Mouse (Mus musculus) hindbrain, embryonic 16.5 days (tissue): ENCODE results near the gene Pcid2. TPM values are rescaled to one million over a fixed set of nuclear protein-coding genes. Genes with fewer than 3 reads are reported as not detected.

Source experiments
- ATAC-seq: fragments of 200-750 bp; cut with Nextera tagmentation; 2 replicates; pipeline ENCODE4 v1.8.0; 2017; ENCODE audit warnings: moderate TSS enrichment, moderate library complexity
- H3K27ac ChIP-seq: fragments of 300-500 bp; sonication (generic); 2 replicates; pipeline ENCODE4 v1.5.1; 2014; ENCODE audit warnings: low read depth, mild to moderate bottlenecking, control low read depth, low read length, moderate library complexity
- H3K27me3 ChIP-seq: fragments of 300-500 bp; sonication (generic); replicated peaks from 2 replicates; pipeline ENCODE4 v1.6.1; 2014; ENCODE audit warnings: low read length; ENCODE audit not compliant: control insufficient read depth, insufficient read depth
- H3K36me3 ChIP-seq: fragments of 300-500 bp; sonication (generic); 2 replicates; pipeline ENCODE4 v1.6.1; 2014; ENCODE audit warnings: mild to moderate bottlenecking, low read length, moderate library complexity, mixed read lengths; ENCODE audit not compliant: control insufficient read depth, insufficient read depth
- H3K4me1 ChIP-seq: fragments of 300-500 bp; sonication (generic); 2 replicates; pipeline ENCODE4 v1.6.1; 2014; ENCODE audit warnings: low read depth, low read length; ENCODE audit not compliant: control insufficient read depth, insufficient read depth
- H3K4me2 ChIP-seq: fragments of 300-500 bp; sonication (generic); 2 replicates; pipeline ENCODE4 v1.6.1; 2014; ENCODE audit warnings: mild to moderate bottlenecking, low read length, control low read depth, moderate library complexity
- H3K4me3 ChIP-seq: fragments of 300-500 bp; sonication (generic); 2 replicates; pipeline ENCODE4 v1.5.1; 2014; ENCODE audit warnings: mild to moderate bottlenecking, low read length, control low read depth, moderate library complexity
- H3K9ac ChIP-seq: fragments of 300-500 bp; sonication (generic); 2 replicates; pipeline ENCODE4 v1.6.1; 2014; ENCODE audit warnings: low read depth, mild to moderate bottlenecking, control low read depth, low read length, moderate library complexity
- H3K9me3 ChIP-seq: fragments of 300-500 bp; sonication (generic); 2 replicates; pipeline ENCODE4 v1.6.1; 2014; ENCODE audit warnings: mild to moderate bottlenecking, low read length, moderate library complexity; ENCODE audit not compliant: control insufficient read depth
- whole genome bisulfite sequencing: fragments of 180-500 bp; shearing (Covaris S2); extraction: QIAGEN DNeasy Blood & Tissue Kit; methylation state at CpG from one replicate; pipeline ENCODE4 v1.1.7; 2014; 5-methylcytosine and 5-hydroxymethylcytosine counted together
- polyA plus RNA-seq: library from polyadenylated mRNA; unstranded; fragments of >200 nt; fragmentation: Nextera tagmentation; extraction: Ambion mirVana; gene quantifications from 2 replicates; pipeline ENCODE4 v1.2.1, GENCODE M21; 2015

Pcid2 gene
- polyA plus RNA-seq, 1 experiment from 2014 or later, result 36.8 TPM

- Histone ChIP-seq H3K27ac (no peak overlapping the region), H3K9ac (no peak overlapping the region), H3K4me1 (no peaks in the 10 kb centered on the region), H3K4me3 (no peak overlapping the region), H3K4me2 (no peak overlapping the region), H3K9me3 (no peaks in the 10 kb centered on the region), H3K36me3 (peaks cover 23% of the 10 kb centered on the region), H3K27me3 (no peaks in the 10 kb centered on the region)
- no peak for ATAC-seq
- WGBS, result 95% methylated on average over 8 of the region's 8 CpGs
Measured at GRCm38 (mm10) chr8:13124897-13125296, 19.6 kb upstream of the Pcid2 start.

- Histone ChIP-seq H3K4me3 (no peak overlapping the region), H3K36me3 (peaks cover 11% of the 10 kb centered on the region)
- 94% methylated on average over 7 of the region's 7 CpGs for WGBS
Measured at GRCm38 (mm10) chr8:13122887-13123421, 17.7 kb upstream of the Pcid2 start.

GRCm38 (mm10) chr8:13120882-13121665 is 15.8 kb upstream of the Pcid2 start:
- no peak overlapping the region for H3K27ac ChIP-seq
- 88% methylated on average over 7 of the region's 7 CpGs for WGBS
- no peak for ATAC-seq
- H3K9ac ChIP-seq, result no peak overlapping the region
- H3K9me3 ChIP-seq, result no peaks in the 10 kb centered on the region
- H3K4me3 ChIP-seq, result no peak overlapping the region
- no peak overlapping the region for H3K4me2 ChIP-seq
- H3K27me3 ChIP-seq, result no peaks in the 10 kb centered on the region
- H3K4me1 ChIP-seq, result no peaks in the 10 kb centered on the region
- peaks cover 9% of the 10 kb centered on the region for H3K36me3 ChIP-seq

More at GRCm38 (mm10) chr8:13122887-13123421, 17.7 kb upstream of the Pcid2 start:
- ATAC-seq, result no peak
- Histone ChIP-seq H3K4me2 (no peak overlapping the region), H3K9ac (no peak overlapping the region), H3K4me1 (no peaks in the 10 kb centered on the region), H3K27ac (no peak overlapping the region), H3K27me3 (no peaks in the 10 kb centered on the region), H3K9me3 (no peaks in the 10 kb centered on the region)

DNA sequence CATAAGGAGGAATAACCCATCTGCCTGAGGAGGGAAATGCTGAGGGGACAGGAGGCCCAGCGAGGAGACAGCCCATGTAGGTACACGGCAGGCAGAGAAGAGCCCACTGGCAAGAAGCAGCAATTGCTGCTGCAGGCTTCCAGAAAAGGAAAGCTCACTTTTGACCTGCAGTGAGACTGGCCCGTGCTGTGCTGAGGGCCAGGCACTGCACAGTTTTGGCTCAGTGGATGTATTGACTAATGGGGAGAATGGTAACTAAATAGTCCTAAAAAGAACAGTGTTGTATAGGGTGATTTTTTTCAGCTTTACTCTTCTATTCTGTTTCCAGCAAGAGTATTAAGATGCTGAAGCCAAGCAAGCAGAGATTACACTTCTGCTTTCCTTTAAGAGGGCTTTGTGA is 13.3 kb upstream of the Pcid2 start:
- Histone ChIP-seq H3K27me3 (no peaks in the 10 kb centered on the region), H3K9me3 (no peaks in the 10 kb centered on the region), H3K4me1 (no peaks in the 10 kb centered on the region), H3K4me2 (no peak overlapping the region), H3K27ac (no peak overlapping the region), H3K9ac (no peak overlapping the region), H3K36me3 (peaks cover 9% of the 10 kb centered on the region), H3K4me3 (no peak overlapping the region)
- ATAC-seq, result no peak
- WGBS, result 92% methylated on average over 3 of the region's 3 CpGs

- WGBS, result 88% methylated on average over 2 of the region's 2 CpGs
Measured at GRCm38 (mm10) chr8:13117096-13117495, 11.8 kb upstream of the Pcid2 start.

GRCm38 (mm10) chr8:13113232-13113631 is 8.0 kb upstream of the Pcid2 start:
- H3K9ac ChIP-seq, result no peak overlapping the region
- H3K9me3 ChIP-seq, result no peaks in the 10 kb centered on the region
- no peaks in the 10 kb centered on the region; the same call in 1 of the 2 replicates for H3K4me1 ChIP-seq
- 97% methylated on average over 4 of the region's 4 CpGs for WGBS
- no peaks in the 10 kb centered on the region for H3K27me3 ChIP-seq
- H3K36me3 ChIP-seq, result peaks cover 3% of the 10 kb centered on the region; the same call in 1 of the 2 replicates
- H3K27ac ChIP-seq, result no peak overlapping the region
- ATAC-seq, result no peak
- no peak overlapping the region for H3K4me2 ChIP-seq
- H3K4me3 ChIP-seq, result no peak overlapping the region

More at GRCm38 (mm10) chr8:13117096-13117495, 11.8 kb upstream of the Pcid2 start:
- no peaks in the 10 kb centered on the region for H3K4me1 ChIP-seq
- H3K9me3 ChIP-seq, result no peaks in the 10 kb centered on the region
- no peak overlapping the region for H3K4me3 ChIP-seq
- no peak overlapping the region for H3K4me2 ChIP-seq
- ATAC-seq, result no peak
- no peaks in the 10 kb centered on the region for H3K27me3 ChIP-seq
- peaks cover 5% of the 10 kb centered on the region; the same call in 1 of the 2 replicates for H3K36me3 ChIP-seq
- H3K9ac ChIP-seq, result no peak overlapping the region
- H3K27ac ChIP-seq, result no peak overlapping the region

GRCm38 (mm10) chr8:13111917-13112316 is 6.7 kb upstream of the Pcid2 start:
- Histone ChIP-seq H3K27ac (no peak overlapping the region), H3K27me3 (no peaks in the 10 kb centered on the region), H3K9ac (no peak overlapping the region), H3K4me3 (no peak overlapping the region), H3K4me1 (peaks cover 4% of the 10 kb centered on the region), H3K4me2 (no peak overlapping the region), H3K9me3 (no peaks in the 10 kb centered on the region), H3K36me3 (peaks cover 3% of the 10 kb centered on the region; the same call in 1 of the 2 replicates)
- WGBS, result 90% methylated on average over 11 of the region's 11 CpGs
- ATAC-seq, result no peak

DNA sequence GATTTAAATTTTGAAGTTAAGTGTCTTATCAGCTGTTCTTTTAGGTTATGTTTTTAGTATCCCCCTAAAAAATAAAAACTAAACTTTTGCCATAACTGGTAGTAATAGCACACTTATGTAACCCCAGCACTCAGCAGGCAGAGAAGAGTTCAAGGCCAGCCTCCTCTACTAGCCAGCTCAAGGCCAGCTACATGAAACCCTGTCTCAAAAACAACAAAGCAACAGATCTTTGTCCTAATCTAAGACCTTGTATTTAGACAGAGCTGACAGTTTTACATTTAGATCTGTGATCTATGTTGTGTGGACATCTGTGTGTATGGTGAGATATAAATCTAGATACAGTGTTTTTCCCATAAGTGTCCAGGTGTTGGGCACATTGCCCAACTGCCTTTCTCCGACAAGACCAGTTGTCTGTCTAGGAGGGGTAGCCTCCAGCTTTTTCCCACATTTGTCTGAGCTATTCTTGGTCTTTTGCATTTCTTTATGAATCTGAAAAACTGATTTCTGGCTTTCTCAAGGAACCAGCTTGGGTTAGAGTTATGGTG is 4.2 kb upstream of the Pcid2 start:
- no peak overlapping the region for H3K9ac ChIP-seq
- no peak overlapping the region for H3K27ac ChIP-seq
- peaks cover 11% of the 10 kb centered on the region for H3K4me1 ChIP-seq
- H3K36me3 ChIP-seq, result no peaks in the 10 kb centered on the region
- H3K9me3 ChIP-seq, result no peaks in the 10 kb centered on the region
- 64% methylated on average over 1 of the region's 1 CpGs for WGBS
- no peaks in the 10 kb centered on the region for H3K27me3 ChIP-seq
- no peak overlapping the region for H3K4me3 ChIP-seq
- ATAC-seq, result no peak
- no peak overlapping the region for H3K4me2 ChIP-seq

GRCm38 (mm10) chr8:13108967-13109366 is 3.7 kb upstream of the Pcid2 start:
- Histone ChIP-seq H3K9me3 (no peaks in the 10 kb centered on the region), H3K36me3 (no peaks in the 10 kb centered on the region), H3K27ac (no peak overlapping the region), H3K27me3 (no peaks in the 10 kb centered on the region), H3K4me3 (no peak overlapping the region), H3K4me2 (no peak overlapping the region), H3K4me1 (peaks cover 12% of the 10 kb centered on the region), H3K9ac (no peak overlapping the region)
- WGBS, result 91% methylated on average over 8 of the region's 8 CpGs
- ATAC-seq, result no peak
